Mouse (Mus musculus): ENCODE measurements around the gene Hrc. TPM values are rescaled to one million over a fixed set of nuclear protein-coding genes. Genes with fewer than 3 reads are reported as not detected.

The Hrc gene
- 94.0 and 120 TPM in 2 replicates for polyA plus RNA-seq (2015; fragmentation: Nextera tagmentation; extraction: Ambion mirVana)

DNA sequence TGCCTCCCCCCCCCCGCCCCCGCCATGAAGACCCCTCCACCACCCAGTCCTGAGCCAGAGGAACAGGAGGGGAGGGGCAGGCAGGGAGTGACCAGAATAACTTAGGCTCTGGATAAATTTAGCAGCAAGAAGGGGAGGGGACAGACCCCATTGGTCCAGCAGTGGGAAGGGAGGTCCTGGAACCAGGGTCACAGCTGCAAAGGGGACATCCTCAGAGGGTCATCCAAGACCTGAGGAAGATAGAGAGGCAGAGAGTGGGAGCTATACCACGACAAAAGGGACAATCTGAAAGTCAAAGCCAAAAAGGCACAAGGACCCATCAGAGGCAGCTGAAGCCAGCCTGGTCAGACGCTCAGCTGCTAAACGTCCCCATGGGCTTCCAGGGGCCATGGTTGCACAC is at the start of gene Hrc:
Gene Hrc (plus strand): TSS at position 235 of the 400 bp plus-strand sequence.

DNA sequence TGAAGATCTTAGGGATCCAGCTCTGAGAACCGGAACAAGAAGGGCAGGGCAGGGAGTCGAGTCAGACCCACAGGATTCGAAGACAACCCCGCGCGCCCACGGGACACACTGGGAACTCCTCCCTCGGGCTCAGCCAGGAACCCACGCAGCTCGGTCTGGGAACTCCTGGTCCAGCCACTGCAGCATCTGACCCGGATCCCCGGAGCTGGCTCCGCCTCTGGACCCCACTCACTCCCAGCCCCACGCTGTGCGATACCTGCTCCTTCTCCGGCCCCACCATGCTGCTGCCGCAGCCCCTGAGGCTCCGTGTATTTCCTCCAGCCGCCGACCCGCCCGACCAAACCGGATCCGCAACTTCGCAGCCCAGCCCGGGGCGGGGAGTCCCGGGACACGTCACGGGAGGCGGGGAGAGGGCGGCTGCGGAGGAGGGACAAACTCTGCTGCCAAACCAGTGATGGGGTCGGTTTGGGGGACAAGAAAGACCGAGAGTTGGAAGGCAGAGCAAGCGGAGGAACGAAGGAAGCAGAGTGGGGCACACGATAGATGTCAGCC is 1.6 kb upstream of the Hrc start, which contains the start of gene Trpm4:
Gene Trpm4 (minus strand): TSS at position 350 of the 552 bp plus-strand sequence.

DNA sequence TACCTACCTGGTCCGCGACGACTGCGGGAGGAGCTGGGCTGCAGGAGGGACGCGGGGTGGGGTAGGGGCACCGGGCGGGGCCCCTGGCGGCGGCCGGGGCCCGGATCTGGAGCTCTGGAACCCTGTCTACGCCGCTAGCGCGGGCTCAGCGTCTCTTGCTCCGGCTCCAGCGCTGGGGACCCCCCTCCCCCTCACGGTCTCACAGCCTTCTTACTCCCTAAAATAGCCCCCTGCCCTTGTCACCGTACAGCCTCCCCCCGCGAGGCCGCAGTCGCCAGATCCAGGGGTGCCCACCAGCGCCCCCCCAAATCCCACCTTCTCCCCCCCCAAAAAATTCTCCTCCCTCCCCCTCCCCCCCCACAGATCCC is 31.5 kb downstream of the Hrc start, which contains the start of gene Ppfia3:
Gene Ppfia3 (minus strand): TSS at position 368 of the 368 bp plus-strand sequence.

DNA sequence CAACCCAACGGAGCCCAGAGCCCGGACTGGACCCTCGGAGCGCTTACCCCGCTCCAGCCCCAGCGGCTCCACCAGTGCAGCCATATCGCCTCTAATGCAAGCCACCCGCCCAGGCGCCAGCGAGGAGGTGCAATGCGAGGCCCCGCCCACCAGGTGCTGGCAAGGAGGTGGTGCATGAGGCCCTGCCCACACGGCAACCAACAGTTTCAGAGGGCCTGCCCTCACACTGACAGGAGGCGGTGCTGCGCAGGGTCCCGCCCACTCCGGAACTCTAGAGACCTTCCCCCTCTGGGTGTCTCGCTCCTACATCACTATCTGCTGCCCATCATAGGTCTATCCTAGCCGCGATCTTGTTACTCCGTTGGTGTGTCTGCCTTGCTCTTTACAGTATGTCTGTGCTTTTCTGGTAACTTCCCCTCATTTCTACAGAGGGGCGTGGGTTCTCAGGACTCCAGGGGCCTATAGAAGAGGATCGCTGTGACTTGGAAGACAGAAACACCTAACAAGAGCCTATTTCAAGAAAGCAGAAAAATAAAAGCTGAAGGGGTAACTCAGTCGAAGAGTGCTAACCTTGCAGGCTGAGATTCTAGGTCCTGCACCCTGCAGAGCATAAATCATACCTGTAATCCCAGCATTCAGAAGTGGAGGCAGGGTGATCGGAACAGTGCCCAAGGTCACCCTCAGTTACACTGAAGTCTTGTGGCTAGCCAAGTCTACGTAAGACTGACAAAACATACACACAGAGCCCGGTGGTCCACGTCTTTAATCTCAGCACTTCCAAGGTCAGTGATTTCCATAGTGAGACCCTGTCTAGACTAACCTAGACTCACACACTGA is 35.6 kb downstream of the Hrc start, which contains the start of gene Lin7b:
Gene Lin7b (minus strand): TSS at position 109 of the 837 bp plus-strand sequence.

Other genes starting within 250 kb of the Hrc start
- 177 and 263 TPM in 2 replicates for gene Rcn3, start 243.1 kb upstream of the Hrc start, polyA plus RNA-seq (2015; fragmentation: Nextera tagmentation; extraction: Ambion mirVana)
- gene Fcgrt, start 231.4 kb upstream of the Hrc start, polyA plus RNA-seq (2015; fragmentation: Nextera tagmentation; extraction: Ambion mirVana): 95.2 and 152 TPM in 2 replicates
- 745 and 781 TPM in 2 replicates for gene Rps11, start 210.9 kb upstream of the Hrc start, polyA plus RNA-seq (2015; fragmentation: Nextera tagmentation; extraction: Ambion mirVana)
- 925 and 1,005 TPM in 2 replicates for gene Rpl13a, start 206.5 kb upstream of the Hrc start, polyA plus RNA-seq (2015; fragmentation: Nextera tagmentation; extraction: Ambion mirVana)
- 0.52 and 0.86 TPM in 2 replicates for gene Gm45713, start 199.1 kb upstream of the Hrc start, polyA plus RNA-seq (2015; fragmentation: Nextera tagmentation; extraction: Ambion mirVana)
- 1.0 and 2.3 TPM in 2 replicates for gene Flt3l, start 198.9 kb upstream of the Hrc start, polyA plus RNA-seq (2015; fragmentation: Nextera tagmentation; extraction: Ambion mirVana)
- gene Pih1d1, start 181.0 kb upstream of the Hrc start, polyA plus RNA-seq (2015; fragmentation: Nextera tagmentation; extraction: Ambion mirVana): 50.8 and 52.5 TPM in 2 replicates
- 18.4 and 21.6 TPM in 2 replicates for gene Aldh16a1, start 180.7 kb upstream of the Hrc start, polyA plus RNA-seq (2015; fragmentation: Nextera tagmentation; extraction: Ambion mirVana)
- 0.22 and 0.46 TPM in 2 replicates for gene Slc17a7, start 171.3 kb upstream of the Hrc start, polyA plus RNA-seq (2015; fragmentation: Nextera tagmentation; extraction: Ambion mirVana)
- 0.15 TPM in 1 of 2 replicates, not detected in the other for gene Gfy, start 155.7 kb upstream of the Hrc start, polyA plus RNA-seq (2015; fragmentation: Nextera tagmentation; extraction: Ambion mirVana)
- not detected in 2 replicates for gene Pth2, start 154.3 kb upstream of the Hrc start, polyA plus RNA-seq (2015; fragmentation: Nextera tagmentation; extraction: Ambion mirVana)
- 1.0 and 2.0 TPM in 2 replicates for gene Ccdc155, start 130.4 kb upstream of the Hrc start, polyA plus RNA-seq (2015; fragmentation: Nextera tagmentation; extraction: Ambion mirVana)
- gene Dkkl1, start 123.1 kb upstream of the Hrc start, polyA plus RNA-seq (2015; fragmentation: Nextera tagmentation; extraction: Ambion mirVana): 0.23 and 6.5 TPM in 2 replicates
- gene Tead2, start 119.5 kb upstream of the Hrc start, polyA plus RNA-seq (2015; fragmentation: Nextera tagmentation; extraction: Ambion mirVana): 28.9 and 29.6 TPM in 2 replicates
- gene Cd37, start 96.2 kb upstream of the Hrc start, polyA plus RNA-seq (2015; fragmentation: Nextera tagmentation; extraction: Ambion mirVana): 3.6 and 5.9 TPM in 2 replicates
- gene Slc6a16, start 94.2 kb upstream of the Hrc start, polyA plus RNA-seq (2015; fragmentation: Nextera tagmentation; extraction: Ambion mirVana): not detected in 2 replicates
- gene Slc6a21, start 57.8 kb upstream of the Hrc start, polyA plus RNA-seq (2015; fragmentation: Nextera tagmentation; extraction: Ambion mirVana): not detected in 2 replicates
- gene Trpm4, start 1.5 kb upstream of the Hrc start, polyA plus RNA-seq (2015; fragmentation: Nextera tagmentation; extraction: Ambion mirVana): 15.3 and 15.4 TPM in 2 replicates
- gene Ppfia3, start 31.7 kb downstream of the Hrc start, polyA plus RNA-seq (2015; fragmentation: Nextera tagmentation; extraction: Ambion mirVana): 3.2 and 4.0 TPM in 2 replicates
- gene Lin7b, start 35.3 kb downstream of the Hrc start, polyA plus RNA-seq (2015; fragmentation: Nextera tagmentation; extraction: Ambion mirVana): 1.5 and 2.0 TPM in 2 replicates
- 64.7 and 74.9 TPM in 2 replicates for gene Snrnp70, start 60.5 kb downstream of the Hrc start, polyA plus RNA-seq (2015; fragmentation: Nextera tagmentation; extraction: Ambion mirVana)
- 3.5 and 4.7 TPM in 2 replicates for gene Kcna7, start 70.4 kb downstream of the Hrc start, polyA plus RNA-seq (2015; fragmentation: Nextera tagmentation; extraction: Ambion mirVana)
- gene Ntf5, start 78.4 kb downstream of the Hrc start, polyA plus RNA-seq (2015; fragmentation: Nextera tagmentation; extraction: Ambion mirVana): 0.09 and 0.17 TPM in 2 replicates
- gene Lhb, start 85.5 kb downstream of the Hrc start, polyA plus RNA-seq (2015; fragmentation: Nextera tagmentation; extraction: Ambion mirVana): not detected in 2 replicates
- 90.8 and 92.1 TPM in 2 replicates for gene Gys1, start 99.6 kb downstream of the Hrc start, polyA plus RNA-seq (2015; fragmentation: Nextera tagmentation; extraction: Ambion mirVana)
- gene Ruvbl2, start 102.8 kb downstream of the Hrc start, polyA plus RNA-seq (2015; fragmentation: Nextera tagmentation; extraction: Ambion mirVana): 31.4 and 35.8 TPM in 2 replicates
- gene Ftl1, start 124.6 kb downstream of the Hrc start, polyA plus RNA-seq (2015; fragmentation: Nextera tagmentation; extraction: Ambion mirVana): 2,280 and 2,838 TPM in 2 replicates
- gene Bax, start 131.6 kb downstream of the Hrc start, polyA plus RNA-seq (2015; fragmentation: Nextera tagmentation; extraction: Ambion mirVana): 74.5 and 83.5 TPM in 2 replicates
- gene Tulp2, start 146.6 kb downstream of the Hrc start, polyA plus RNA-seq (2015; fragmentation: Nextera tagmentation; extraction: Ambion mirVana): 0.06 and 0.12 TPM in 2 replicates
- not detected in 2 replicates for gene Gm45808, start 151.5 kb downstream of the Hrc start, polyA plus RNA-seq (2015; fragmentation: Nextera tagmentation; extraction: Ambion mirVana)
- gene Dhdh, start 153.5 kb downstream of the Hrc start, polyA plus RNA-seq (2015; fragmentation: Nextera tagmentation; extraction: Ambion mirVana): 7.1 and 7.2 TPM in 2 replicates
- gene Nucb1, start 175.1 kb downstream of the Hrc start, polyA plus RNA-seq (2015; fragmentation: Nextera tagmentation; extraction: Ambion mirVana): 124 and 146 TPM in 2 replicates
- 19.1 and 19.6 TPM in 2 replicates for gene Ppp1r15a, start 191.0 kb downstream of the Hrc start, polyA plus RNA-seq (2015; fragmentation: Nextera tagmentation; extraction: Ambion mirVana)
- 5.6 and 8.0 TPM in 2 replicates for gene Plekha4, start 191.0 kb downstream of the Hrc start, polyA plus RNA-seq (2015; fragmentation: Nextera tagmentation; extraction: Ambion mirVana)
- 6.1 and 7.2 TPM in 2 replicates for gene Hsd17b14, start 219.6 kb downstream of the Hrc start, polyA plus RNA-seq (2015; fragmentation: Nextera tagmentation; extraction: Ambion mirVana)
- 35.4 and 88.9 TPM in 2 replicates for gene Bcat2, start 234.9 kb downstream of the Hrc start, polyA plus RNA-seq (2015; fragmentation: Nextera tagmentation; extraction: Ambion mirVana)